Mouse (Mus musculus) thymus, postnatal 25 days (tissue): ENCODE data around the gene St8sia1.

Source experiments
- DNase-seq: peaks from one replicate; pipeline ENCODE4 v3.0.0; 2022

St8sia1 gene

DNA sequence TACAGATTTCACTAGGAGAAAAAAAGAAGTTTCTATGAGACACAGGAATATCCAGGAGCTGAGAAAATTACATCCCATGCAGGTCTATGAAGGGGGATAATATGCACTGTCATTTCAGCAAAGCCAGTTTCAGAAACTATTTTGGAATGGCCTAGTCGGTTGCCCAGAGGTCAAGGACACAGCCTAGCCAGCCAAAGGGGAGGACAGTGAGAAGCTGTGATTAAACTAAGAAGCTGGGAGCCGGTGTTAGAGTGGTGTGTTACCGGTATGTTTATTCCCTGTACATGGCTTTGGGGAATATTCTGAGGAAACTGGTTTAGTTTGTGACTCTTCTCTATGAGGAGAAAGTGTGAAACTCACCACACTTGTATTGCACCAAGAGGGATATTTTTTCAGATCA lies 68.9 kb downstream of the St8sia1 start:
- DNase-seq: no peak

DNA sequence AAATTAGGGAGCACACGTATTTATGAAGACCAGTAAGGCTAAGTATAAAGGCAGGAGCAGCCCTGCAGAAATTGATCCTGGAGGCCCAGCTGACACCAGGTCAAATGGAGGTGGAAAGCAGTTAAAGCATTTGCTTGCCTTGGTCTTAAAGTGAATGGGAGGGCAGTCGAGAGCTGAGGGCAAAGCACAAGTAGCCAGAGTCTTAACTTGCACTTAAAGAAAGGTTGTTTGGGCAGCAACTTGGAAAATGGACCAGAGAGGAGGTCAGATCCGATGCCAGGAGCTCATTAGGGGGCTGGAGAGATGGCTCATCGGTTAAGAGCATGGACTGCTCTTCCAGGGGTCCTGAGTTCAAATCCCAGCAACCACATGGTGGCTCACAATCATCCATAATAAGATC lies 70.5 kb downstream of the St8sia1 start:
- DNase-seq: no peak

DNA sequence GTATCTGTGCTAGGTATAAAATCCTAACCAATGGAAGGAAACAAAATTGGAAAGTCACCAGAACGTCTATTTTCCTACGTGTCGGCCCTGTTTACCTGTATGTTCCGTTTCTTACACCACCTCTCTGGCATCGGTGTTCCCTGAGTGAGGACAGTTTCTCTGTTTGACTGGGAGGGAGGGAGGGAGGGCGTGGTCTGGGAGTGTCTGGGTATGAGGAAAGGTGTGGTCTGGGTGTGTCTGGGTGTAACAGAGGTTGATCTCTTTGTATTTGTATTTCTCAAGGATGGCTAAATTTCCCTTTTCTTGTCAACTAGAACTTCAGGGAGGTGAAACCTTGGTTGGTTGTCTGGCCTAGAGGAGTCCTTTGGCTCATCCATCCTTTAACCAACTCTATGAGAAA lies 73.9 kb downstream of the St8sia1 start:
- DNase-seq: no peak

DNA sequence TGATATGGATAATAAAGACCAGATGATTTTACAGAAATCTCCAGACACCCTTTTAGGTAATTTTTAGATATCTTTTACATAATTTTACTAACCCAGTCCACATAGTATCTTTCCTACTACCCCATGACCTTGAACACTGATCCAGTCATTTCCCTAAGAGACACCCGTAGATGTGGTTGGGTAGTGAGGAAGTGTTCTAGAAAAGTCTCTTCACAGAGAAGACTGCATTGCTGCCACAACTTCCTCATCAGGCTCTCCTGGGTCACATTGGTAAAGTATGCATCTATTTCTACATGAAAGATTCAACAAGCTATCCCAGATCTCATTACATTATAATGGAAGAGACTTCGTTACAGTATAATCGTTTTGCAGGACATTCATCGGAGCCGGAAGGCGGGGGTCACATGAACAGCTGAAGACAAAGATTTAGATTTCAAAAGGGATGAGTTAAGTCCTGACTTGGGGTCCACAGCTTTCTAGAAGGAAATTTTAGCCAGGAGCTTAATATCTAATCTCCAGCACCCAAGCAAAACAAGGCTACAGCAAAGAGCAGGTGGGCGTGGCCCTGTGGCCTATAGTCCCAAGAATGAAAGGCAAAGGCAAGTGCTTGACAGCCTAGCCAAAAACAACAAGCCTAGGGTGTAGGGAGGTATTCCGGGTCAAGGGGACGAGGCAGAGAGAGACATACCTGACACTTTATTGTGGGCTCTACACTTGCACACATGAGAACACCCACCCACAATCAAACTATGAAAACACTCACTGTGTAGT lies 75.1 kb downstream of the St8sia1 start:
- no peak for DNase-seq

DNA sequence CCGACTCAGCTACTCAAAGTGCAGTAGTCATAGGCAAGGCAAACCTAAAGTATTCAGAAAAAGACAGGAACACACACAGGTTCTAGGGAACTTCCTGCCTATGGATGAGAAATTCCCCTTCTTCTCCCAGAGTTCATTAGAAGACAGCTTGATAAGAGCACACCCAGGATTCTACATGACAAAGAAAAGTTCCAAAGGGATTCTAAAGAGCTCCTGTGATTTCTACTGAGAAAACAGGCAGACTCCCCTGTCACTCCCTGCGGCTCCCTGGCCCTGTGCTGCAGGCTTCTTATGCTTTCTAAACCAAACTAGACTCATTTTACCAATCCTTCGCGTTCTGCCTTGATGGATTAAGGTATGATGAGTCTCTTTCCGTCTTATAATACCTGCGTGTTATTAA lies 75.9 kb downstream of the St8sia1 start:
- DNase-seq: no peak

DNA sequence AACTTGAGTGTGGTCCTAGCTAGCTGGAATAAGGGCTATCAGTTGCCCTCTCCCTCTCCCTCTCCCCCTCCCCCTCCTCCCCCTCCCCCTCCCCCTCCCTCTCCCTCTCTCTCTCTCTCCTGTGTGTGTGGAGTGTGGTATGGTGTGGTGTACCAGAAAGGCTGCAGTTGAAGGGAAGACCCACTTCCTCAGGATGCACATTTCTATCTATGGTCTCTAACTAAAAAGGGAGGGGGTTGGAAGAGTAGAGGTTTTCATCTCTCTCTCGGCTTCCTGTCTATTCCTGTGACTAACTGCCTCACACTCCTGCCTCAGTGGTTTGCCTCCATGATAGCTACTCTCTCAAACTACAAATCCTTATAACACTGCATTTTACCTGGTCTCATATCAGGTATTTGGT lies 76.9 kb downstream of the St8sia1 start:
- peak; percentile 40 for DNase-seq

DNA sequence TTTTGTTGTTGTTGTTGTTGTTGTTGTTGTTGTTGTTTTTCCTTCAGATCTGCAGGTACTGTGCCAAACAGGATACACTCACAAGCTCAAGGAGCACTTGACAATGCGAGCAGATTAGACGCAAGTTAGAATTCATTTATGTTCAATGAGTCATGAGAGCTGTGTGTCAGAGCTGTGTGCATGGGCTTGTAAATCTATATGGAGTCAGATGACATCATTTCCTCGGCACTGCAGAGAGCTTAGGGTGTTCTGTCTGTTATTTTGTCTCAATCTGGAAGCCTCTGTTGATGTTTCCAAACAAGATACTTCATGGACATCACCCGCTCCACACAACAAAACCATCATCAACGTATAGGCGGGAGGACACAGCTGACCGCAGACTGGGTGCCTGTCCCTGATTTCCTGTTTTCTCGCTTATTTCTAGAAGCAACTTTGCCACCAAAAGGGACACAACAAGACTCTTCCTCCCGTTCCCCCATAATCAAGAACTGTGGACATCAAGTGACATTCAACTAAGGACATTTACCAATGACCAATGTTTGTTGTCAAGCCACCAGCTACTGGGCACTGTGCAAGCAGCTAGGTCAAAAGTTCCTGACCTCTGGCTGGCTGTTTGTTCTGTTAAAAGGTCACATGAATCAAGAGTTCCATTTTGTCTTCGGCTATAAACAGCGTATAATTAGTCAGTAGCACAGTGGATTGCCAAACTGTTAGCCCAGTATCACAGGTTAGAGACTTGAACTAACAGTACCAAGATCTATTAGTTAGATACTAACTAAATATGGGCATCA lies 78.7 kb downstream of the St8sia1 start:
- DNase-seq: no peak

DNA sequence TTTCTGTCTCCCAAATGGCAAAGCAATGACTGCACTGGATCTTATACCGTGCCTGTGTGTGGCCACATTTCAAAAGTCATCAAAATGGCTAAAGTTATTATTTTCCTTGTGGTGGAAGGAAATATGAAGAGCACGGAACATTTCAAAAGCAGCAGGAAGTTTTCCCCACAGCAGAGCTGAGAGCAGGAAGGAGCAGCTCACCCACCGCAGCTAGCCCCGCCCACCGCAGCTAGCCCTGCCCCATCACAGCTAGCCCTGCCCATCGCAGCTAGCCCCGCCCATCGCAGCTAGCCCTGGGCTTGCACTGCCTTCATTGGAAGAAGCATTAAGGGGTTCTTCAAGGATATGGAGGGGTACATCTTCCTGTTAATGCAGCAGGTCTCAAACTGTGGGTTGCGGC lies 80.1 kb downstream of the St8sia1 start:
- peak; percentile 86 for DNase-seq

DNA sequence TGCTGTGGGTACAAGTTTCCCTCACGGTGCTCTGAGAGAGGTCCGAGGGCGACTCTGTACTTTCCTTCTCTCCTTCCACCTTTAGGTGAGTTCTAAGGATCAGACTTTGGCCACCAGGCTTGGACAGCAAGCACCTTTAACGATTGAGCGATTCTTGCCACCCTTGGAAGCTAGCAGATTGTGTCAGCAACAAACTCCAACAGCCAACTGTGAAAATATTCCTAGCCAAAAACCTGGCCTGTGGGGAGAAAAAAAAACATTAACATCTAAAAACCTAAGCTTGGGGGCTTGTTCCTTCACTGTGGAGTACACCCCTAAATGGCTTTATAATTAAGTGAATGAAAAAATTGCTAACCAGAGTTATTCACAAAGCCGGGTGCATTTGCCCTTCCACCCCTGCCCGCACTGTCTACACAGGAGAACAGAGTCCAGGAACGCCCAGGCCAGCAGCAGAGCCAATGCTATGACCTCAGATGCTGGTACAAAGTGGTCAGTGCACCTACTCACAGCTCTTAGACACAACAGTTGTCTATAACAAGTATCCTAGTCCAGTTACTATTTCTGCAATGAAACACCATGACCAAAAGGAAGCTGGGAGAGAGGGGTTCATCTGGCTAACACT lies 83.3 kb downstream of the St8sia1 start:
- DNase-seq: no peak

DNA sequence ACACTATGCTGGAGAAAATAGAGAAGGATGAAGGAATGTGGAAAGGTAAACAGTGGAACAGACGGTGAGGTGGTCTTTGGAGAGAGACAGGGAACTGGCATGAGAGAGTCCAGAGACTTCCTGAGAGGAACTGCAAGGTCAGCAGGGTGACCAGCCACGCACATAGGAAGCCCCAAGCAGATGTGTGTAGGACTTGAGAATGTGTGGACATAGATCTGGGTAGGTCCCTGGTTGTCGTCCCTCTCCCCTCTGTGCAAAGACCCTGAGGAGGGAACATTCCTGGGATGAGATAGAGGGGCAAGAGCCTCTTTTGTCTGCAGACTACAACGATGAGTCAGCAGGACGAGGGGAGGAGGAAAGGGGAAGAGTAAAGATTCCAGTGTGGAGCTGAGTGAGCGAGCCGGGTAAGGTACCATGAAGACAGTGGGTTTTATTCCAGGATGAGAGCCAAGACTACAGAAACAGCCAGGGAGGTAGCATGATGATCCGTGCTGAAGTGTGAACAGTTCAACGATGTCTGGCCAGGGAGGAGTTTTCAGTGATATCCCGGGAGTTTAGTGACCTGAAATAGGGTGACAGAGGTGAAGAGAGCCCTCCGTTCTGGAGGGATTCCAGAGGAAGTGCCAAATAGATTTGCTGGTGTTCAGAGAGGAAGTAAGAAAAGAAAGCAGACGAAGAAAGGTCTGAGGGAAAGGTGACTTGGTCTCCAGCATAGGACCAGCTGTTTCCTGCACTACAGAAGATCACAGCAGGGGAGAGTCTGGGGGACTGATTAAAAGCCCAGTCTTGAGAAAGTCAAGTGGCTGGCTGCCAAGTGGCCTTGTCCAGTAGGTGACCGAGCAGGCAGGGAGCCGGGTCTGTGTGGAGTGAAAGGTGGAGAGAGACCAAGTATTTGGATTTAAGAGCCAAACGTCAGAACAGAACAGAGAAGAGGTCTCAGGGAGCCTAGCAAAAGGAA lies 85.2 kb downstream of the St8sia1 start:
- DNase-seq: no peak

DNA sequence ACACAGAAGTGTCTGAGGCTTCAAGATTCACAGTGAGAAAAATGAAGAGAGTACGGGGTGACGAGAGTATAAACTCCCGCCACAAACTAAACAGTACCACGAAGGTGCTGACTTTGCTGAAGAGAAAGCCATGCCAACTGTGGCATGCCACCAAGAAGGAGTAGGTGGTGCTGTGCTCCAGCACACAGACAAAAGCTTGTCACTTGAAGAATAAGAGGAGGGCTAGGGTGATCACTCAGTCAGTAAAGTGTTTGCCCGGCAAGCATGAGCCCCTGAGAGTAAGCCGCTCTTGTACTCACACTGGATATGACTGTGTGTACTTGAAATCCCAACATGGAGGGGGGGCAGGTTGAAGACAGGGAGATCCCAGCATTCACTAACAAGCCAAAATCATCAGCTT lies 87.0 kb downstream of the St8sia1 start:
- DNase-seq: no peak

DNA sequence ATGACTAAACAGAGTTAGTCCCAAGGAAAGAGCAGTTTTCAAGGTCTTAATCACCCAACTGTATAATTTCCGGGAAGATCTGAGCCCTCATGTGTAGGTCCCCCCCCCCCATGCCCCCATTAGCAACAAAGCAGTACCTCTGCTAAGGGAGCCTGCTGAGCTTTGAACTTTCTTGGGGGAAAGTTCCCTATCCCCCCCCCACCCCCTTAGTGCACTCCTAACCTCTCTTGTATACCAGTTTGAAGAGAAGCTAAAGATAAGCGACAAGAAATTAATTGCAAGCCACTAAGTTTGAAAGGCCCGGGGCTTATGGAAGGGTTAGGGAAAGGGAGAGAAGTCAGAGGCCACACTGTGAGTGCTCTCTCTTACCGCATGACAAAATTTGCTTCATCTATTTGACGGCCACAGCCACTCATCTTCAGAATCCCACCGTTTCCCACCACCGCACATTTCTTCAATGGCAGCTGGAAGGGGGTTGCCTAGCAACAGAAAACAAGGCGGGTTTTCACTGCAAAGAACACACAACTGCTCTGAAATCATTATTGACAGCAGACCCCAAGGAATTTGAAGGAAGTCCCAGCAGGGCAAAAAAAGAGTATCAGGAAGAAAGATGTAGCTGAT lies 87.9 kb downstream of the St8sia1 start:
- DNase-seq: no peak

DNA sequence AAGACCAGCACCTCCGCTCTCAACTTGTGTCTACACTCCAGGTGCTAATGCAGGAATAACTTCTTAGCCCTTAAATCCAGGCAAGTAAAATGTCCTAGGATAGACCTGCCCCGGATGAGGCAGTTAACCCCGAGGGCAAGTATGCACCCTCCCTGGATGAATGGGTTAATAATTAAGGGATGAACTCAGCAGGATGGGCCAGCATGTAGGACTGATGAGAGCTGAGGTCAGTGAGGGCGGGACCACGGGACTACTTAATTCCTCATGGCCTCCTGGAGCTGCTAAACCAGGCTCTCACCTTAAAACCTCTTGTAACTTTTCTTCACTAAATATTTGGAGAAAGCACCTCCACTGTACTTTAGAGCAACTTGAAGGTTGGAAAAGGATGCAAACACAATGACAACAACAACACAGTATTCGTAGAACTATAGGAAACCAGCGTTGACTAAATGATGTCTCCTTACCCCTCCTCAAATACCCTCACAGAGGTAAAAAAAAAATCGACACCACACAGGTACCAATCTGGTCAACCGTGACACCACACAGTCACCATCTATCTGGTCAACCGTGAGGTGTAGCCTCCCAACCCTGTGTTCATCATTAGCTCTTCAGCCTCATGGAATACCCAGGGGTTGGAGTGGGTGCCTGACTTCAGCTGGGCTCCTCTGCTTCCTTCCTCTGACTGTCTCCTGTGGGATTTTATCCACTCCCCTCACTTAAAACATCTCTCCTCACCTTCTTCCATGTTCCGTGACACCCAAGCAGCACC lies 90.3 kb downstream of the St8sia1 start:
- DNase-seq: no peak

DNA sequence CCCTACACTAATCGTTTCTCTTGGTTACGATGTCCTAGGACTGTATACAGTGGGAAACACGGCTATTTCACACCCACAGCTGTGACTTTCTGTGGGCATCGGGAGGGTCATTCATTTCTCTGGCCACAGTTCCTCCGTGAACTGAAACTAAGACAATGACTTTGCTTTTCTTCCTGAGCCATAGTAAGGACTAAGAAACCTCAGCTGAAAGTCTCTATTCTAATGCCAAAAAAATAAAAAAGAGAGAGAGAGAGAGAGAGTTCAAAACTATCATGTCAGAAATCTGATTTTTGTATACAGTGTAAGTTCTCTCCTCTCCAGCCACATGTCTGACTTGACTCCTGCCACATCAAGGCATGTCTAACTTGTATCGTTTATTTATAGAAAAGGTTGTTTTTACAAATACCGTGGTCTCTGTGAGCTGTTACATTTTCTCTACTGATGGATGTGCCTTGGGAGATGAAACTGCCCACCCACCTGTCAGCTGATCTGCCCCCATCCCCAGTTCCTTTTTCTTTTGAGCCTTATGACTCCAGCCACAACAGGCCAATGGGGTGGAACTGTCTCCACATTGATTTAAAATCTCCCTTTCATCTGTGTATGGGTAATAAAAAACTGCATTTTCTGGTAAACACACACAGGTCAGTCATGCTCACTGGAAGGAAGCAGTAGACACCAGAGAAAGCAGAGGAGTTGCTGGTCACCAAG lies 94.4 kb downstream of the St8sia1 start:
- no peak for DNase-seq

DNA sequence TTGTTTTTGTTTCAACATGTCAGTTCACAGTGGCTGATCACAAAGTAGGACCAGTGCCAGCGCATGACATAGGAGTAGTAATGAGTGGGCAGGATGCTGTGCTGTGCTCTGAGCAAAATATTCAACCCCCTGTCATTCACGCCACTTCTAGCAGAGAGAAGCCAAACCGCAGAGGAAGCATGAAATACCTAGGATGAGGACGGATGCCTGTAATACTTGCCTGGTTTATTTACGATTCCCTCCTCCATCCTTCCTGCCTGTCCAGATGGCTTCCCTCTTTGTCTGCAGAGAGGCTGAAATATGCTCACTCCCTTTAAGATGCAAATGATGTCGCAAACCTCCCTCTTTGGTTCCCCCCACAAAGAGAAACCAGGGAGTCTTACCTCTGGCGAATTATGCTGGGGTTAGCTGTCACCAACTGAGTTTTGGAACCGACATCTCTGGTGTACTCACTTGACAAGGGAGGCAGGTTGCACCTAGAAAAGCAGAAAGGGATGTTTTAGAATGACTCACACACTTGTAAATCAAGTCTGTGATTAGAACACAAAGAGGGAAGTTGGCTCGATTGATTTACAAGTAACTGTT lies 96.7 kb downstream of the St8sia1 start:
- DNase-seq: no peak

DNA sequence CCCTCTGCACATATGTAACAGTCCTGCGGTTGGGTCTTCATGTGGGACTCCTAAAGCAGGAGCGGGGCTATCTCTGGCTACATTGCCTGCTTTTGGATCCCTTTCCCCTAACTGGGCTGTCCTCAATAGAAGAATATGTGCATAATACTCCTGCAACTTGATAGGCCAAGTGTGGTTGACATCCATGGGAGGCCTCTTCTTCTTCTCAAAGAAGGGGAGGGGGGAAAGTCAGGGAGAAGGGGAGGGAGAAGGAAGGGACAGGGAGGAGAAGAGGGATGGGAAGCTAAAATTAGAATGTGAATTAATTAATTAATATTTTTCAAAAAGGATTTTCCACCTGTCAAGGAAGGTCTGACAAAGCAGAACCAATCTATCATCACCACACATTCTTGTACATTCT lies 97.2 kb downstream of the St8sia1 start:
- DNase-seq: no peak

DNA sequence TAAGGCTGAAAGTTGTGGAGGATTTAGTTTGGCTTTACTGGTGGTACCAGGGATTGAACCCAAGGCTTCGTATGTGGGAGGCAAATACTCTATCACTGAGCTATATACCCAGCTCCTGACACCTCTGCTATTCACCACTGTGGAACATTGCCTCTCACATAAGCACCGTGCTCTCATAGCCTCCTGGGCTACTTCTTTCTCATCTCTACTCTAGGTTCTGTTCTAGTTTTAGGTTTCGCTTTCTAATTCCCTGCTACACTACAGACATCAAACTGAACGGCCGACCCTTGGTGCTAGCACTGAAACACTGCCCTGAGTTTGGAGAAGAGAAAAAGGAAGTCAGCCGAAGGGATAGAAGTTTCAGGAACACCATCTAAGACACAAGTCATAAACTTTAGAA lies 99.1 kb downstream of the St8sia1 start:
- no peak for DNase-seq

DNA sequence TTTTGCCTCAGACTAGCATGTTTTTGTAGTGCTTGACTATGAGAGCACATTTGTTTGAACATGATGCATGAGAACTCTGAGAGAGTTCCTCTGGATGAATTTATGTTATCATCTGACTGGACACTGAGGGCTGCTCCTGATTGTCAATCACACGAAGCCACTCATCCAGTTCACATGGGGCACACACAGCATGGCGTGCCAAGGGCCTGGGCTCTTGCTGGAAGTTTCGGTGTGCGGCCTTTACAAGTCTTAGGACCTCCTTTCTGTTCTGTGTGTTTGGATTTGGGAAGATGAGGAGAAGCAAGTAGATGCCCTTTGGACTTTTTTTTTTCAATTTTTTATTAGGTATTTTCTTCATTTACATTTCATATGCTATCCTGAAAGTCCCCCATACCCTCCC lies 100.4 kb downstream of the St8sia1 start:
- no peak for DNase-seq

DNA sequence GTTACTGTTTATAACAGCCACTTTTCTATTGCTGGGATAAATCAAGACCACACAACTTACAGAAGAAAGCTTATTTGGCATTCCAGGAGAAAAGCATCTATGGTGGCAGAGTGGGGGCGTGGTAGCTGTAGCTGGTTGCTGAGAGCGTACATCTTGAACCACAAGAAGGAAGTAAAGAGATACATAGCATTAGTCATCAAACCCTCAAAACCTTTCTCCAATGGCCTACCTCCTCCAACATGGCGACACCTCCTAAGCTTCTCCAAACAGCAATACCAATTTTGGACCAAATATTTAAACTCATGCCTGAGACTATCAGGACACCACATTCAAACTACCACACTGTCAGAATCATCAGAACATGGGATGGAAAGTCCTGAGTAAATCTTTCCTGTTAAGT lies 102.0 kb downstream of the St8sia1 start:
- DNase-seq: no peak

DNA sequence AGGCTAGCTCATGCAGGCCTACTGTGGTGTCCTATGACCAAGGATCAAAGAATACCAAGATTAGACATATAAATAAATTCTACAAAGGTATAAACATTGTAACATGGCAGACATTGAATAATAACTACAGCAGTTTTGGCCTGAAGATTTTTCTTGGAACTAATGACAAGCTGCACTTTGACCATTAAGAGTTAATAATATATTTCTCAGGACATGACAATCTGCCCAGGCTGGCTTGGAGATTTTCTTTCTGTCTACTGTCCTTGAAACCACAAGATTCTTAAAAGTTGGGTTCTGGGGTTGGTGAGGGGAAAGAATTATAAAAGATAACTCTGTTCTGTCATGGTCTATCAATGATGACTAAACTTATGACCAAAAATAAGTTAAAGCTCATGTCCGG lies 103.9 kb downstream of the St8sia1 start:
- DNase-seq: no peak

DNA sequence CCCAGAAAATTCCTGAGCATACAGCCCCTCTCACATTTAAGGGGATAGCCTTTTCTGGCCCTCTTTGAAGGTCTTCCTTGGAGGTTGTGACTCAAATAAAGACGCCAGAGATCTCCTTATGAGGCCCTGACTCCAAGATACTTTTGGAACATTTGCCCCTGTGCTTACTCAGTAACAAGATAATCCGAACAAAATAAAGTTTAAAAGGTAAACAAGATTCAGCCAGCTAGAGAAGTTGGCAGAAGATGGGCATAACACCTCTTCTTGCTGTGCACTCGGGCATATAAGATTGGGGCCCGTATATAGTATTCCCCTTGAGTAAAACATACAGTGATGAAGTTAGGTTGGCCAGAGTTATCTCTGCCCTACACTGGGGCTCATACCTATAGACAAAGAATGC lies 104.3 kb downstream of the St8sia1 start:
- no peak for DNase-seq
